Mouse (Mus musculus): ENCODE measurements around the gene Smim12. TPM values are rescaled to one million over a fixed set of nuclear protein-coding genes. Genes with fewer than 3 reads are reported as not detected.

Smim12 gene
- polyA plus RNA-seq, 1 experiment from 2014 or later = 67.5 TPM

- no peak for DNase-seq (ENCODE audit: low spot score)
- TF ChIP-seq CTCF (IDR thresholded peaks at IDR 0.05; ENCODE audit: low read depth) = no peak
- no peaks in the 10 kb centered on the region for H3K9me3 ChIP-seq (replicated peaks; ENCODE audit: low read length)
- no peak overlapping the region for H3K9ac ChIP-seq (ENCODE audit: low read depth, low read length)
- no peak overlapping the region for H3K27ac ChIP-seq
- WGBS = 81% methylated on average over 5 of the region's 5 CpGs
- ATAC-seq (replicated peaks; ENCODE audit: low FRiP score, low read depth) = no peak
- H3K4me1 ChIP-seq (replicated peaks; ENCODE audit: insufficient read depth, low read length) = 0 out of 2 replicates have a peak, but pooled peaks cover 4% of the 10 kb centered on the region
- no peak overlapping the region for H3K4me2 ChIP-seq (ENCODE audit: low read length)
- no peaks in the 10 kb centered on the region for H3K27me3 ChIP-seq (ENCODE audit: insufficient read depth, low read length)
- H3K36me3 ChIP-seq (ENCODE audit: insufficient read depth, low read length) = no peaks in the 10 kb centered on the region
- no peak overlapping the region for H3K4me3 ChIP-seq (replicated peaks; ENCODE audit: low read depth, low read length)
These were observed 49.0 kb downstream of the Smim12 start for GRCm38 (mm10) chr4:127292631-127293030.

Other genes starting within 250 kb of the Smim12 start
- gene Sfpq, start 222.5 kb upstream of the Smim12 start, polyA plus RNA-seq (2015; fragmentation: Nextera tagmentation; extraction: Ambion mirVana) = 89.6 and 98.1 TPM in 2 replicates
- gene Zmym1, start 182.6 kb upstream of the Smim12 start, polyA plus RNA-seq (2015; fragmentation: Nextera tagmentation; extraction: Ambion mirVana) = 11.8 and 12.6 TPM in 2 replicates
- gene Zmym6, start 166.4 kb upstream of the Smim12 start, polyA plus RNA-seq (2015; fragmentation: Nextera tagmentation; extraction: Ambion mirVana) = 12.0 and 12.8 TPM in 2 replicates
- 33.2 and 33.7 TPM in 2 replicates for gene Tmem35b, start 120.1 kb upstream of the Smim12 start, polyA plus RNA-seq (2015; fragmentation: Nextera tagmentation; extraction: Ambion mirVana)
- gene Dlgap3, start 74.6 kb upstream of the Smim12 start, polyA plus RNA-seq (2015; fragmentation: Nextera tagmentation; extraction: Ambion mirVana) = 0.24 and 0.37 TPM in 2 replicates
- 24.0 and 27.6 TPM in 2 replicates for gene Gja4, start 70.3 kb downstream of the Smim12 start, polyA plus RNA-seq (2015; fragmentation: Nextera tagmentation; extraction: Ambion mirVana)
- 1.1 and 1.8 TPM in 2 replicates for gene Gjb3, start 87.1 kb downstream of the Smim12 start, polyA plus RNA-seq (2015; fragmentation: Nextera tagmentation; extraction: Ambion mirVana)
- gene Gjb4, start 110.3 kb downstream of the Smim12 start, polyA plus RNA-seq (2015; fragmentation: Nextera tagmentation; extraction: Ambion mirVana) = 1.2 and 1.8 TPM in 2 replicates
- 1.3 and 1.4 TPM in 2 replicates for gene Gjb5, start 114.4 kb downstream of the Smim12 start, polyA plus RNA-seq (2015; fragmentation: Nextera tagmentation; extraction: Ambion mirVana)

Measured in kidney, postnatal 0 days (tissue).